Mouse (Mus musculus): ENCODE results near the gene Trmt2b.
"Not testable (repeated sequence)": the region's sequence is repeated elsewhere in the genome, so short reads cannot be mapped to it uniquely, and the experiment has no call there.

The Trmt2b gene

DNA sequence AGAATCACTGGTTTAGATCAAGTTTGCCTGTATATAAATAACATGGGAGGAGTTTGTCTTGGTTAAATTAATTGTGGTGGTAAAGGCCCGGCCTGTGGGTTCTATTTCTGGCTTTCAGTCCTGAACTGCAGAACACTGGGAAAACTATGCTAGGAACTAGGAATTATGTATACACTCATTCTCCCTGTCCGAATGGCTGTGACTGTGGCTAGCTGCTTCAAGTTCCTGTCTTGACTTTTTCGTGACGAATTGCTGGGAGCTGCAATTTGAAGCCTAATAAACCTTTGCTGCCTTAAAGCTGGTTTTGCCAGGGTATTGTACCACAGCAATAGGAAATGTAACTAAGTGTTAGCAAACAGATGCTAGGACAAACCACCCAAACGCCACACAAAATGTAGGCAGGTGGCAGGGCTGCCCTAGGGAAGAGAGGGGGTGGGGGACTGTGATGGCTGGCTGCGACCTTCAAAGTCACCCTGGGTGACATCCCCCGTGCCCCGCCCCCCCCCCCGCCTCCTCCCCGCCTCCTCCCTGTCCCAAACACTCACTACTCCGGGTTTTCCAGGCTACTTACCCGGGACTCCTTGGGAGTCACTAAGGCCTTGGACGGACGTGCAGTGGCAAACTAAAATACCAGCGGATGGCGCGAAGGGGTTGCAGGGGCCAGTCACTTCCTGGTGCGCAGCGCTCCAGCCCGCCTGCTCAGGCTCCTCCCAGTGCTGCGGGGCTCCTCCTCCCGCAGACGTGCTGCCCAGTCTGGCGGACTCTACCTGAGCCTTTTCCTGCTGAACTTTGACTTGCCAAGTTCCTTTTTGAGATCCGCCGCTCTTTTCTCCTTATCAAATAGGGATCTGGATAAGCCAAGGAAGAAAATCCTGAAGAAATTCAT is at the start of gene Trmt2b:
Gene Trmt2b, minus strand, starts transcription at position 710 of the 886 bp plus-strand sequence.
- peak; percentile 35 for DNase-seq (ENCODE audit: low spot score)

DNA sequence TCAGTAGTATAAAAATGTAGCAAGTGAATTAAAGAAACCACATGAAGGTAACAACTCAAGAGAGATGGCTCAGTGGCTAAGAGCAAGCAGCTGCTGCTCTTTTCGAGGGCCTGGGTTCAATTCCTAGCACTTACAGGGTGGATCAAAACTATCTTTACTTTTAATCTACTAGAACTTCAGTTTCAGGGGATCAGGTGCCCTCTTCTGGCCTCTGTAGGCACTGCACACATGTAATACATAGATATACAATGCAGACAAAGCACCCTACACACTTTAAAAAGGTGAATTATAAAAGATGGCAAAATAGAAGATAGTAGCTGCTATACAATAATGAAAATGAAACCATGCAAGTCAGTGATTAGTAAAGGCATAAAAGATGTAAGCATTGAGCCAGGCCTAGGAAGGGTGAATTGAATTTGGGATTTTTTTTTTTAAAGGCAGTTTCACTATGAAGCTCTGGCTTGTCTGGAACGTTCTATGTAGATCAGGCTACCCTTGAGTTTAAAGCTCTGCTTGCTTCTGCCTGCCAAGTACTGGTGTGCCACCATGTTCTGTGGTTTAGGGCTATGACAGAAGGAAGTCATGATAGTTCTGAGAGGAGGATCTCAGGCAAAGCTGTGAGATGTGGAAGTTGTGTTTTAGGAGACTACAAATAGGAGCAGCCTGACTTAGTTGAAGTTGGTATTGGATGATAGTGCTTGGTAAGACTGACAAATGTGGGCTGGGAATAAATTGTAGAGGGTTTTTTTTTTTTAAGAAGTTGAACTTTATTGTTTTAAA is 42.6 kb upstream of the Trmt2b start:
- peak; percentile 6 for DNase-seq (ENCODE audit: low spot score)

DNA sequence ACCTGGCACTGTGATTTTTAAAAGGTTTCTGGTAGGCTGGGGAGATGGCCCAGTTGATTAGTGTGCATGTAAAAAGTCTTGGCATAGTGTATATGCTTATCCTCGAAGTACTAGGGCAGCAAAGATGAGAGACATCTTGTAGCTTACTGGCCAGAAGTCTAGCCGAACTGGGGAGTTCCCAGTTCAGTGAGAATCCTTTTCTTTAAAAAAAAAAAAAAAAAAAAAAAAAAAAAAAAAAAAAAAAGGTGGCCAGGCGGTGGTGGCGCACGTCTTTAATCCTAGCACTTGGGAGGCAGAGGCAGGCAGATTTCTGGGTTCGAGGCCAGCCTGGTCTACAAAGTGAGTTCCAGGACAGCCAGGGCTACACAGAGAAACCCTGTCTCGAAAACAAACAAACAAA is 34.4 kb upstream of the Trmt2b start:
- not testable (repeated sequence) for DNase-seq (ENCODE audit: low spot score)

GRCm38 (mm10) chrX:134308275-134308634 is 31.5 kb upstream of the Trmt2b start:
- DNase-seq (ENCODE audit: low spot score): no peak

GRCm38 (mm10) chrX:134307534-134308274 is 30.9 kb upstream of the Trmt2b start, which contains the start of gene Cenpi:
TSS of gene Cenpi (plus strand) at chrX:134308084.
- DNase-seq (ENCODE audit: low spot score): peak; percentile 86

DNA sequence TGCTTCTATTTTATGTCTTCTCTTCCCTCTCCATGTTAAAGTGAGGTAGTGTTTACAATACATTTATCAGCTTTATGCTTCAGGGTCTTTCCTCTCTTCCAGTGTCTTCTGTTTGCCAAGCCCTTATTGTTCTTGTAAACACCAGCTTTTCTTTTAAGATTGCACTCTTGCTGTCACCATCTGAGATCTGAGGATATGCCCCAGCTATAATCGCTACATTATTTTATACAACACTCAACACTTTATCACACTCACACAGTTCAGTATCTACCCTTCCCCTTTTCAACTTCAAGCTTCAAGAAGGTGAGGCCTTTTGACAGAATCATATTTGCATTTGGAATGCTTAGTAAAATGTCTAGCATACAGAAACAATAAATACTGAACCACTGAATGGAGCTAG is 26.5 kb upstream of the Trmt2b start:
- DNase-seq (ENCODE audit: low spot score): no peak

DNA sequence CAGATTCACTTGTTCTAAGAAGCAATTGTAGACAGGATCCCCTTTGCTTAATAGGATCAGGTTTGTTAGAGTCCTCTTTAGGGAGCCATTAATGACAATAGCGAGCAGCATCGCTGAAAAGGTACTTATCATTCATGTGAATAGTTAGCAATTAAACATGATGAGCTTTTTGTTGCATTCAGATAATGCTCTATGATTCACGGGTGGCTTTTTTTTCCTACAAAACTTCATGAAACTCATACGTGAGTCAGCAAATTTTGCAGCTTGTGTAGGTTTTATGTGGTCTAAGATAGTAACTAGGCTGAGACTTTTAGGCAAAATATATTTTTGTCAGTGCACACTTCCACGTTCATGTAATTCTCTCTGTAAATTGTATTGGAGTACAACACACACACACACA is 23.4 kb upstream of the Trmt2b start:
- no peak for DNase-seq (ENCODE audit: low spot score)

- DNase-seq (ENCODE audit: low spot score): no peak
These were observed 20.4 kb upstream of the Trmt2b start for GRCm38 (mm10) chrX:134297195-134297594.

- DNase-seq (ENCODE audit: low spot score): peak; percentile 3
These were observed 20.0 kb upstream of the Trmt2b start for GRCm38 (mm10) chrX:134296737-134297136.

DNA sequence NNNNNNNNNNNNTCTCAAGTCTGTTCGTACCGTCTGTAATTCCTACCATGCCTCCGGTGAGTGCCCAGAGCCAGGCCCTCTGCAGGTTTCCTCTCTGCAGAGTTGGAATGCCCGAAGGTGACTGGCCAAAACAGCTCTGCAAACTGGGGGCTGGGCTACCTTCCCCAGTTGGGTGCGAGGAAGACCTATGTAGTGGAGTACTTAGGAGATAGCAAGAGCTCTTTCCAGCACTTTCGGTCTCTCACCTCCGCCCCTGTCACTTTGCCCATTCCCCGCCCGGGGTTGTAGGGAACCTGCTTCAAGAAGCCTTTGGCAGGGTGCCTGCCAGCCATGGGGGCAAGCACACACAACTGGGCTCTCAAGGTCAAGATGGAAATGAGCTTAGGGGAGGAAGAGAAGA is 19.5 kb upstream of the Trmt2b start:
- DNase-seq (ENCODE audit: low spot score): peak; percentile 9

DNA sequence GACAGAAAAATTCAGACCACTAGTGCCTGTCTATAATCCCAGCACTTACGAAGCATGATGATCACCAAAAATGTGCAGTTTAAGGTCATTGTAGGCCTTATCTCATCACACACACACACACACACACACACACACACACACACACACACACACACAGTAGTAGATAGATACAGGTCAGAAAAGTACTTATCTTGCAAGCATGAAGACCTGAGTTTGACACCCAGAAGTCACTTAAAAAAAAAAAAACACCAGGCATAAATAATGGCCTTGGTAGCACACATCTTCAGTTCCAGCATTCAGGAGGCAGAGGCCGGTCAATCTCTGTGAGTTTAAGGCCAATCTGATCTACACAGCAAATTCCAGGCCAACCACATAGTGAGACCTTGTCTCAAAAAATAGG is 10.5 kb upstream of the Trmt2b start:
- DNase-seq (ENCODE audit: low spot score): no peak

DNA sequence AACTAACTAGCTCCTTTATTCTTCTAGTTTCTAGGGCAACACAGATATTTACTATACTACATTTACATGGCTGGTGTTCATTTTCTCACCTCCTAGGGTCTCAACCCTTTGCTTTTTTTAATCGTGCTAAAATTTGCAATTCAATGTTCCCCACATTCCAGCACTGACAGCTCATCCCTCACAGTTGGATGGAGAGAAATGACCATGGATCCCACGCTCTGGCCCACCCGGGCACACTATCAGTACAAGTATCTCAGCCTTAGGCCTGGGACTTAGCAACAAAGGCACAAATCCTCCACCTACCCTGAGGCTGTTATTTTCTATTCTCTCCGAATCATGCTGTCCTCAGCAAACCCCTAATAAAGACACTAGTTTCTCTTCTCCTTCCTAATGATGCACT is 9.0 kb upstream of the Trmt2b start:
- DNase-seq (ENCODE audit: low spot score): no peak

DNA sequence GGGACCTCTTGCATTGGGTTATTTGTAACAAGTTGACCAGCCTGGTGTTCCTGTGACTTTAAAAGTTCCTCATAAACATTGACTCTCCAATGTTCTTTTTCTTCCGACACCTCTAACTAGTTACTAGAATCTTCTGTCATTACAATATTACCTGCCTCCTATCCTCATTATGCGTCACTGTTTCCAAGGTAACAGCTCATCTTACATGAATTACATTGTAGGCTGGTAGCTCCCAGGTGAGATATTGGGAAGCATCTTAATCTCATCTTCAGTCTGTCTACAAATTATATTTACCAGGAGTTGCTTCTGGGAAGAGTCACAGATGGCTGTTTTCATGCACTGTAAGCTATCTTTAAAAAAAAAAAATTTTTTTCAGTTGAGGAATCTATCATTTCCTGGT is 8.3 kb upstream of the Trmt2b start:
- DNase-seq (ENCODE audit: low spot score): no peak

DNA sequence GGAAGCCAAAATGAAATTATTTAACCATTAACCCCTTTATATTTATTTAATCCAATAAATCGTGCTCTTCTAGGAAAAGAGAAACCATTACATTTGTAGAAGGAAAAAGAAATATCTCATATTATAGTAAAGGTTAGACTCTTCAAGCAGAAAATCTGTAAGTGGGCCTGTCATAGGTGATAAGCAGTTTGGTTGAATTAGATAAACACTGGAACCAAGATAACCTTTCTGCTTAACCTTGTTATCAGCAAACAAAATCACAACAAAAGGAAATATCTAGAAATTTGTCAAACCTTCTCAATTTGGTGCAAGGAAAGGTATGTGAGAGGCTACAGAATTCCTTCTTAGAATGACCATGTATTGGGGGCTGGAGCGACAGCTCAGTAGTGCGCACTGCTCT is 3.7 kb upstream of the Trmt2b start:
- DNase-seq (ENCODE audit: low spot score): no peak

GRCm38 (mm10) chrX:134275715-134276114 is 1.1 kb downstream of the Trmt2b start:
- no peak for DNase-seq (ENCODE audit: low spot score)

DNA sequence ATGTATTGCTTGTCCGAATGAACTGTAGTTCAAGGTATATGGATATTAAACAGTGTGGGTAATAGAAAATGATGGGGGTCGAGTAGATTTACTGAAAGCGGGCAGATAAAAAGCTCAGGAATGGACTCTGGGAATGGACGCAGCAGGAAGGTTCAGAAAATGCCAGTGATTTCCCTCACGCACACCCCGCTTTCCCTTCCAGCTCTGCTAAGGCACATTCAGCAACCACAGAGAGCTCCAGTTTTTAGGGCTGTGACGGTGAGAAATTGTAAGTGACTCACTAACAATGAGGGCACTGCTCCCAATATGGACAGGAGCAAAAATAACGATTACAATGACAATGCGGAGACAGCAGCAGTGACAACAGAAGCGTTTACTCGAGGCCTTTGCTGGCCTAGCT is 14.7 kb downstream of the Trmt2b start:
- DNase-seq (ENCODE audit: low spot score): no peak

DNA sequence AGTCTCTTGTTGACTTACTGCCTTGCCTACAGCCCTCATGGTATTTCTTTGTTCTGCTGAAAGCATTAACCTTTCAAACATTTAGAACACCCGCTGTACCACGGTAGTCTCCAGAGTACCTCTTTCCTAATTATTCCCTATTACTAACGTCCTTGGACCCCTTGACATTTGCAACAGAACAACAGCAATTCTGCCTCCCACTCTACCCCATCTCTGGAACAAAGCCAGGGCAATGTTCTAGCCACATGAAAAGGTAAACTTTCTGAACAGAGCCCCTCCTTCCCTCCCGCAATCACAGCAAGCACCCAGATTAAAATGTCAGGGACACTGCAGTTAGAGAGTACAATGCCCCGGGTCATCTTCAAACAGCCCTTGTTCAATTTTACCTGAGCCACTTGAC is 15.6 kb downstream of the Trmt2b start:
- no peak for DNase-seq (ENCODE audit: low spot score)

- DNase-seq (ENCODE audit: low spot score): no peak
These were observed 28.6 kb downstream of the Trmt2b start for GRCm38 (mm10) chrX:134248202-134248601.

GRCm38 (mm10) chrX:134245946-134246345 is 30.8 kb downstream of the Trmt2b start:
- DNase-seq (ENCODE audit: low spot score): no peak

- no peak for DNase-seq (ENCODE audit: low spot score)
These were observed 38.5 kb downstream of the Trmt2b start for GRCm38 (mm10) chrX:134238266-134238665.

DNA sequence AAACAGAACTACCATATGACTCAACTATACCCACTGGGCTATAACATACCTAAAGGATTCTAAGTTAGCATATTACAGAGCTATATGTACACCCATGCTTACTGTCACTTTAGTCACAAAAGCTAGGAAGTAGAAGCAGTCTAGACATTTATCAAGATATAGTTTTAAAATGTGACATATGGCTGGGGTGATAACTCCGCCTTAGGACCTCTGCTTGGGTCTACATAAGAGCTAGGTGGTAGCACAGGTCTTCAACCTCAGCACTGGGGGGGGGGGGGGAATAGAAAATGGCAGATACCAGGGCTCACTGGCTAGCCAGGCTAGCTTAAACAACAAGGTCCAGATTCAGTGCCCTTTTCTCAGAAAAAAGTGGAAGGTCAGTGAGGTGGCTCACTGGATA is 43.7 kb downstream of the Trmt2b start:
- DNase-seq (ENCODE audit: low spot score): no peak

GRCm38 (mm10) chrX:134221856-134222255 is 54.9 kb downstream of the Trmt2b start, which contains the start of gene Nox1:
TSS of gene Nox1 (minus strand) at chrX:134221956.
- no peak for DNase-seq (ENCODE audit: low spot score)

Measured in layer of hippocampus, adult 11-12 months (tissue).